Mouse (Mus musculus) CH12.LX (cell line): ENCODE results near the gene Tll2. TPM values are rescaled to one million over a fixed set of nuclear protein-coding genes. Genes with fewer than 3 reads are reported as not detected.

Experiments
- DNase-seq: peaks from one replicate; pipeline ENCODE4 v3.0.0-alpha.2; 2013; ENCODE audit errors: extremely low read depth
- H3K27ac ChIP-seq: 2 replicates; pipeline ENCODE4 v1.5.1; 2012; ENCODE audit warnings: low read depth, mild to moderate bottlenecking, control low read depth, moderate library complexity; ENCODE audit not compliant: insufficient read depth
- H3K27me3 ChIP-seq: replicated peaks from 2 replicates; pipeline ENCODE3; 2012; ENCODE audit warnings: inconsistent platforms
- H3K36me3 ChIP-seq, 2 experiments: replicated peaks in 1 of 2; 2 replicates each; pipeline versions ENCODE3 to v1.6.1; 2012; ENCODE audit warnings: inconsistent platforms in 1 of 2, low read length in 1 of 2, mild to moderate bottlenecking in 1 of 2, mixed read lengths in 1 of 2, moderate library complexity in 1 of 2; ENCODE audit not compliant: control insufficient read depth in 1 of 2, insufficient read depth in 1 of 2
- H3K4me1 ChIP-seq, 2 experiments: 2 replicates each; pipeline ENCODE4 v1.6.1; 2012; ENCODE audit warnings: inconsistent platforms in 1 of 2, moderate library complexity in 1 of 2; ENCODE audit not compliant: insufficient read depth in 2 of 2, control insufficient read depth in 1 of 2
- H3K4me2 ChIP-seq: 2 replicates; pipeline ENCODE4 v1.6.1; 2012; ENCODE audit warnings: low read depth, mild to moderate bottlenecking, control low read depth; ENCODE audit not compliant: poor library complexity, insufficient read depth, severe bottlenecking
- H3K4me3 ChIP-seq, 3 experiments: fragments of 150-350 bp in 1 of 3; sonication (generic) in 1 of 3; replicated peaks in 1 of 3; 2 replicates each; pipeline versions ENCODE3 to v1.5.1; 2011 to 2012; ENCODE audit warnings: low read depth in 2 of 3, low read length in 2 of 3, mild to moderate bottlenecking in 2 of 3, moderate library complexity in 2 of 3, control low read depth in 1 of 3, improper control_type of control experiment in 1 of 3, inconsistent platforms in 1 of 3, mixed read lengths in 1 of 3; ENCODE audit not compliant: poor library complexity in 1 of 3
- H3K79me2 ChIP-seq: replicated peaks from 2 replicates; pipeline ENCODE4 v1.6.1; 2012; ENCODE audit warnings: mild to moderate bottlenecking, moderate library complexity; ENCODE audit not compliant: control insufficient read depth, poor library complexity, insufficient read depth, severe bottlenecking; ENCODE audit errors: extremely low read depth
- H3K9ac ChIP-seq: 2 replicates; pipeline ENCODE4 v1.6.1; 2012; ENCODE audit warnings: low read depth, mild to moderate bottlenecking, control low read depth, moderate library complexity; ENCODE audit not compliant: insufficient read depth
- H3K9me3 ChIP-seq: replicated peaks from 2 replicates; pipeline ENCODE3; 2012; ENCODE audit warnings: low read length, inconsistent platforms, mixed read lengths
- BHLHE40 ChIP-seq: IDR thresholded peaks from 2 replicates; pipeline ENCODE4 v1.6.1; 2011; ENCODE audit warnings: mild to moderate bottlenecking, low read depth, low read length, improper control_type of control experiment
- CHD1 ChIP-seq: IDR thresholded peaks from 2 replicates; pipeline ENCODE4 v1.6.1; 2012; ENCODE audit warnings: low read depth, low read length, improper control_type of control experiment, inconsistent platforms
- CTCF ChIP-seq, 2 experiments: IDR thresholded peaks in 1 of 2; conservative IDR thresholded peaks in 1 of 2; 2 replicates each; pipeline ENCODE4 v1.5.1; 2011 to 2012; ENCODE audit warnings: low read depth in 2 of 2, low read length in 2 of 2, improper control_type of control experiment in 1 of 2, inconsistent platforms in 1 of 2, mild to moderate bottlenecking in 1 of 2, moderate library complexity in 1 of 2
- ELF1 ChIP-seq: IDR thresholded peaks from 2 replicates; pipeline ENCODE4 v1.6.1; 2014; ENCODE audit warnings: low read depth, mild to moderate bottlenecking, inconsistent platforms, low read length, improper control_type of control experiment
- EP300 ChIP-seq: IDR thresholded peaks from 2 replicates; pipeline ENCODE4 v1.6.1; 2011; ENCODE audit warnings: low read length, improper control_type of control experiment
- GABPA ChIP-seq: IDR thresholded peaks from 2 replicates; pipeline ENCODE4 v1.6.1; 2012; ENCODE audit warnings: low read depth, low read length, improper control_type of control experiment, inconsistent platforms; ENCODE audit not compliant: insufficient replicate concordance
- HCFC1 ChIP-seq: IDR thresholded peaks from 2 replicates; pipeline ENCODE4 v1.6.1; 2012; ENCODE audit warnings: low read depth, mild to moderate bottlenecking, inconsistent platforms, low read length, improper control_type of control experiment
- IRF4 ChIP-seq: IDR thresholded peaks from 2 replicates; pipeline ENCODE4 v1.6.1; 2014; ENCODE audit warnings: low read depth, mild to moderate bottlenecking, inconsistent platforms, low read length, improper control_type of control experiment
- JUND ChIP-seq: conservative IDR thresholded peaks from 2 replicates; pipeline ENCODE4 v1.6.1; 2011; ENCODE audit warnings: low read depth, low read length, improper control_type of control experiment
- KAT2A ChIP-seq: IDR thresholded peaks from 2 replicates; pipeline ENCODE4 v1.6.1; 2012; ENCODE audit warnings: low read length, improper control_type of control experiment, inconsistent platforms; ENCODE audit not compliant: insufficient replicate concordance
- MEF2A ChIP-seq: IDR thresholded peaks from 2 replicates; pipeline ENCODE4 v1.6.1; 2014; ENCODE audit warnings: low read depth, mild to moderate bottlenecking, inconsistent platforms, low read length, improper control_type of control experiment, borderline replicate concordance
- MYC ChIP-seq: IDR thresholded peaks from 2 replicates; pipeline ENCODE4 v1.6.1; 2011; ENCODE audit warnings: low read depth, mild to moderate bottlenecking, improper control_type of control experiment, low read length
- RCOR1 ChIP-seq: conservative IDR thresholded peaks from 2 replicates; pipeline ENCODE4 v1.6.1; 2012; ENCODE audit warnings: low read depth, mild to moderate bottlenecking, inconsistent platforms, low read length, improper control_type of control experiment
- SMC3 ChIP-seq: IDR thresholded peaks from 2 replicates; pipeline ENCODE4 v1.6.1; 2011; ENCODE audit warnings: low read depth, low read length, improper control_type of control experiment
- TCF12 ChIP-seq: IDR thresholded peaks from 2 replicates; pipeline ENCODE4 v1.6.1; 2014; ENCODE audit warnings: low read depth, mild to moderate bottlenecking, inconsistent platforms, low read length, improper control_type of control experiment
- USF2 ChIP-seq: conservative IDR thresholded peaks from 2 replicates; pipeline ENCODE4 v1.6.1; 2011; ENCODE audit warnings: low read depth, low read length, improper control_type of control experiment
- ZC3H11A ChIP-seq: IDR thresholded peaks from 2 replicates; pipeline ENCODE4 v1.6.1; 2012; ENCODE audit warnings: low read depth, mild to moderate bottlenecking, inconsistent platforms, low read length, improper control_type of control experiment
- ZMIZ1 ChIP-seq: IDR thresholded peaks from 2 replicates; pipeline ENCODE4 v1.6.1; 2012; ENCODE audit warnings: low read depth, mild to moderate bottlenecking, inconsistent platforms, low read length, improper control_type of control experiment
- dilution Hi-C: fragments of 300-500 bp; cut with MboI; formaldehyde crosslinking; loops from 2 replicates; pipeline ENCODE4 v1.14.3; 2020; ENCODE audit warnings: low sequenced_read_pairs; ENCODE audit not compliant: extremely low pct_unique_long_range_greater_than_20kb, extremely low pct_ligation_motif_present
- in situ Hi-C: fragments of 300-500 bp; cut with MboI; formaldehyde crosslinking; loops from 3 replicates; pipeline ENCODE4 v1.14.3; 2019; ENCODE audit warnings: low sequenced_read_pairs, low pct_ligation_motif_present, low pct_unique_long_range_greater_than_20kb, mixed read lengths
- polyA plus RNA-seq: library from polyadenylated mRNA; unstranded; fragments of >175 nt; gene quantifications from 2 replicates; pipeline ENCODE4 v1.2.1, GENCODE M21; 2012; ENCODE audit warnings: low read depth; ENCODE audit not compliant: insufficient read length
- total RNA-seq, 2 experiments: library from RNA; depleted of rRNA; stranded (reverse); fragments of 300-350 nt in 1 of 2; fragments of >200 nt in 1 of 2; gene quantifications; 2 replicates each; pipeline ENCODE4 v1.2.3; 2012 to 2014

The Tll2 gene
- total and polyA plus RNA-seq, 3 experiments, result not detected

GRCm38 (mm10) chr19:41052247-41052646, 154.4 kb downstream of the Tll2 start:
- no peak overlapping the region for H3K27ac ChIP-seq

GRCm38 (mm10) chr19:41051714-41052113, 154.9 kb downstream of the Tll2 start:
- TF ChIP-seq USF2 (no peak), TCF12 (no peak), MYC (no peak), KAT2A (no peak), CTCF (conservative IDR thresholded peaks at IDR 0.05 in 1 of 2, IDR thresholded peaks at IDR 0.05 in 1 of 2; ENCODE audit: low read depth in 2 of 2, low read length in 2 of 2) (no peak), ZC3H11A (no peak), IRF4 (no peak), ZMIZ1 (no peak), GABPA (no peak), JUND (no peak), HCFC1 (no peak), EP300 (no peak), ELF1 (no peak)
- no peaks in the 10 kb centered on the region for H3K27me3 ChIP-seq
- H3K9me3 ChIP-seq, result no peaks in the 10 kb centered on the region
- peaks cover 5 to 6% of the 10 kb centered on the region in 2 experiments; a peak in 2 of 4 replicates for H3K4me1 ChIP-seq
- H3K4me3 ChIP-seq, result no peak overlapping the region
- dilution Hi-C loops, result no loop called here
- no peaks in the 10 kb centered on the region for H3K36me3 ChIP-seq
- in situ Hi-C loops, result no loop called here
- no peaks in the 10 kb centered on the region for H3K79me2 ChIP-seq
- H3K4me2 ChIP-seq, result no peak overlapping the region
- no peak overlapping the region for H3K9ac ChIP-seq
- DNase-seq, result no peak
- H3K27ac ChIP-seq, result no peak overlapping the region

More at GRCm38 (mm10) chr19:41052247-41052646, 154.4 kb downstream of the Tll2 start:
- no peaks in the 10 kb centered on the region for H3K27me3 ChIP-seq
- in situ Hi-C loops (no loop called here), dilution Hi-C loops (no loop called here)
- DNase-seq, result no peak
- no peak overlapping the region for H3K4me3 ChIP-seq
- no peak for TF ChIP-seq RCOR1
- no peak for TF ChIP-seq SMC3
- no peak for TF ChIP-seq MEF2A
- TF ChIP-seq BHLHE40, result no peak
- TF ChIP-seq HCFC1, result no peak
- no peak for TF ChIP-seq CHD1
- no peak overlapping the region for H3K9ac ChIP-seq
- no peaks in the 10 kb centered on the region for H3K9me3 ChIP-seq
- H3K4me2 ChIP-seq, result no peak overlapping the region
- H3K4me1 ChIP-seq, result peaks cover 5 to 9% of the 10 kb centered on the region in 2 experiments; a peak in 3 of 4 replicates
- H3K79me2 ChIP-seq, result no peaks in the 10 kb centered on the region
- no peaks in the 10 kb centered on the region for H3K36me3 ChIP-seq
